Mouse (Mus musculus): ENCODE measurements around the gene Cdk2ap2. TPM values are rescaled to one million over a fixed set of nuclear protein-coding genes. Genes with fewer than 3 reads are reported as not detected.

Cdk2ap2 gene
- polyA plus RNA-seq, 1 experiment, result 26.9 TPM

DNA sequence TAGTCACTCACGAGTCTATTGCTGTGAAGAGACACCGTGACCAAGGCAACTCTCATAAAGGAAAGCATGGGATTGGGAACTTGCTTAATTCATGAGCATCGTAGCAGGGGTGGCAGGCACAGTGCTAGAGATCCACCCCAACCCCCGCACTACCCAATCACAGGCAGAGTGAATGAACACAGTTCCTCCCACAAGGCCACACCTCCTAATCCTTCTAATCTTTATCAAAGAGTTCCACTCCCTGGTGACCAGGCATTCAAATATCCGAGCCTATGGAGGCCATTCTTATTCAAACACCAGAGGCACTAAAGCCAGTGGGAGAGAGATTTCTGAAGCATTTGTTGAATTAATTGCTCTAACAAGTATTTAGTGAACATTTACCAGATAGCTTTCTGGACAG, 49.0 kb downstream of the Cdk2ap2 start:
- Histone ChIP-seq H3K27me3 (ENCODE audit: control insufficient read depth, insufficient read depth, low read length, poor library complexity, severe bottlenecking) (no peaks in the 10 kb centered on the region), H3K4me1 (ENCODE audit: control insufficient read depth, insufficient read depth, low read length) (peaks cover 2% of the 10 kb centered on the region), H3K36me3 (ENCODE audit: control insufficient read depth, insufficient read depth, low read length, poor library complexity, severe bottlenecking) (0 out of 2 replicates have a peak, but pooled peaks cover 2% of the 10 kb centered on the region), H3K9ac (ENCODE audit: low read depth, poor library complexity, severe bottlenecking) (no peak overlapping the region), H3K27ac (ENCODE audit: insufficient read depth, low read length) (no peak overlapping the region), H3K9me3 (replicated peaks; ENCODE audit: control insufficient read depth, insufficient read depth, low read length, poor library complexity, severe bottlenecking) (no peaks in the 10 kb centered on the region), H3K4me3 (ENCODE audit: low read depth, low read length) (no peak overlapping the region)
- no peak for TF ChIP-seq EP300 (IDR thresholded peaks at IDR 0.05; ENCODE audit: insufficient read depth, low read depth, low read length)
- no peak for TF ChIP-seq POLR2A (IDR thresholded peaks at IDR 0.05; ENCODE audit: insufficient read depth, low read length)
- TF ChIP-seq CTCF (IDR thresholded peaks at IDR 0.05; ENCODE audit: low read depth, low read length), result no peak

DNA sequence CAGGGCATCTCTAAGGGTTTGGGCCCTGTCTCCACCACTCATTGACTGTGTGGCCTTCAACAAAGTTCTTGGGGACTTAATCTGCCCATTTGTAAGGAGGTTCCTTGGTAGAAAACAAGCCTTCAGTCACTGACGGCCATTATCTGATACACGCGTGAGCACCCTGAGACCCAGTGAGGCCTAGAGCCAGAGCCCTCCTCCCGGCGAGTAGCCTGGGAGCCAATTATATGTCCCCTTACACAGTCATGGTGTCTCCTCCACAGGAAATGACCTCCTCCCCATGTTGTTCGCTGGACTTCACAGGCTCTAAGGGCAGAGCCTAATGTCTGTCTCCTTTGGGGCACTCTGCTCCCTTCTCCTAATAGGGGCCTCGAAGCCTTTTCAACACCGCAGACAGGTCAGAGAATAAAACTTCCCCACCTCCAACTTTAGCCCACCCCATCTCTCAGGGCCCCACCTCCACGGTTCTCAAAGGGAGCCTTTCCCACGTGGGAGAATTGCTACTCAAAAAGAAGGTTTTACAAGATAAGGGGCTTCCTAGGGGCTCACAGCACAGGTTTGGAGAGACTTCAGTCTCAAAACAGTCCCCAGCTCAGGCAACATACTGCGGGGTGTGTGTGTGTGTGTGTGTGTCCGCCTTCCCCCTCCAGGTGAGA, 49.5 kb downstream of the Cdk2ap2 start:
- H3K4me1 ChIP-seq (ENCODE audit: control insufficient read depth, insufficient read depth, low read length), result peaks cover 2% of the 10 kb centered on the region
- no peaks in the 10 kb centered on the region for H3K9me3 ChIP-seq (replicated peaks; ENCODE audit: control insufficient read depth, insufficient read depth, low read length, poor library complexity, severe bottlenecking)
- H3K36me3 ChIP-seq (ENCODE audit: control insufficient read depth, insufficient read depth, low read length, poor library complexity, severe bottlenecking), result 0 out of 2 replicates have a peak, but pooled peaks cover 2% of the 10 kb centered on the region
- no peak overlapping the region for H3K27ac ChIP-seq (ENCODE audit: insufficient read depth, low read length)
- no peak overlapping the region for H3K4me3 ChIP-seq (ENCODE audit: low read depth, low read length)
- no peak overlapping the region for H3K9ac ChIP-seq (ENCODE audit: low read depth, poor library complexity, severe bottlenecking)
- TF ChIP-seq EP300 (IDR thresholded peaks at IDR 0.05; ENCODE audit: insufficient read depth, low read depth, low read length) (no peak), CTCF (IDR thresholded peaks at IDR 0.05; ENCODE audit: low read depth, low read length) (no peak), POLR2A (IDR thresholded peaks at IDR 0.05; ENCODE audit: insufficient read depth, low read length) (no peak)
- H3K27me3 ChIP-seq (ENCODE audit: control insufficient read depth, insufficient read depth, low read length, poor library complexity, severe bottlenecking), result no peaks in the 10 kb centered on the region

DNA sequence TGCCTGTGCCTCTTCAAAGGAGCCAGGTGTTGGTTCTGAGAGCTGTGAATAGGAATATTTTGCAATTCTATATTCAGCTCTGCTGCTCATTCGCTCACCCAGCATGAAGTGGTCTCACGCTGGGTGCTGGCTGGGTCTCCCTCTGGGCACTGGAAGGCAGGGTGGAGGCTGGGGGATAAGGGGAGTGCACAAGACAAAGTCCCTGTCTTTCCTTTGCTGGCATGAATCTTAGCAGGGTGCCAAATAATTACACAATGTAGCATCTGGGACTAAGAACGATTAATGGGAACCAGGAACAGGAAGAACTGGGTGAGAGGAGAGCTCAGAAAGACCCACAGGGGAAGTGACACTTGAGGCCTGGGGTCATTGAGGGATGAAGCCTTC, 50.0 kb downstream of the Cdk2ap2 start:
- Histone ChIP-seq H3K36me3 (ENCODE audit: control insufficient read depth, insufficient read depth, low read length, poor library complexity, severe bottlenecking) (0 out of 2 replicates have a peak, but pooled peaks cover 2% of the 10 kb centered on the region), H3K4me1 (ENCODE audit: control insufficient read depth, insufficient read depth, low read length) (peaks cover 2% of the 10 kb centered on the region), H3K9me3 (replicated peaks; ENCODE audit: control insufficient read depth, insufficient read depth, low read length, poor library complexity, severe bottlenecking) (no peaks in the 10 kb centered on the region), H3K27ac (ENCODE audit: insufficient read depth, low read length) (no peak overlapping the region), H3K9ac (ENCODE audit: low read depth, poor library complexity, severe bottlenecking) (no peak overlapping the region), H3K4me3 (ENCODE audit: low read depth, low read length) (no peak overlapping the region), H3K27me3 (ENCODE audit: control insufficient read depth, insufficient read depth, low read length, poor library complexity, severe bottlenecking) (no peaks in the 10 kb centered on the region)
- TF ChIP-seq POLR2A (IDR thresholded peaks at IDR 0.05; ENCODE audit: insufficient read depth, low read length), result no peak
- TF ChIP-seq CTCF (IDR thresholded peaks at IDR 0.05; ENCODE audit: low read depth, low read length), result no peak
- no peak for TF ChIP-seq EP300 (IDR thresholded peaks at IDR 0.05; ENCODE audit: insufficient read depth, low read depth, low read length)

DNA sequence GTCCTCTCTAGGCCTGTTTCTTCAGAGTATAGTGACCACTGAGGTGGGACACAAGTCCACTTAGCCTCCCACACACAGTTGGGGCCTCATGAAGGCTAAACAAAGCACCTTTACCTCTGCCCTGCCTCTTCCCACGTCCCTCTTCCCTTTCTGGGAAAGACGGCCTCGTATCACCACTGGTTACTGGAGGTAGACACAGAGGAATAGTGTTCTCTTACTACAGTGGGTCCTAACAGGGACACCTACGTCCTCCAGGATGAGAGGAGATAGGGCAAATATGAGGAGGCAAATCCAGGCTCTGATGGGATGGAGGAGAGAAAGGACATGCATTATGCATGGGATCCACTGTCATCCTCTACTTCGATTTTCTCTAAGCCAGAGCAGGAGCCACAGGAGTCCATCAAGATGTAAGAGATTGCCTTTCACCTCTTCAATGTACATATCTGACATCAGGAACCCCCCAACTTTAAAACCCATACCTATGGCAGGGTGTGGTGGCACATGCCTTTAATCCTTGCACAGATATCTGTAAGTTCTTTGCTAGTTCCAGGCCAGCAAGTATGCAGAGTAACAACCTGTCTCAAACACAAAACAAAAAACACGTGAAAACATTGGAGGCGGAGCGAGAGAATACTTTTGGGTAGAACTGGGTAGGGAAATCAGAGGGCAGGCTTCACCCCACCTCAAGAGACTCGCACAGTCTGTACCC, 51.0 kb downstream of the Cdk2ap2 start:
- H3K27ac ChIP-seq (ENCODE audit: insufficient read depth, low read length), result no peak overlapping the region
- no peak overlapping the region for H3K9ac ChIP-seq (ENCODE audit: low read depth, poor library complexity, severe bottlenecking)
- TF ChIP-seq EP300 (IDR thresholded peaks at IDR 0.05; ENCODE audit: insufficient read depth, low read depth, low read length) (no peak), POLR2A (IDR thresholded peaks at IDR 0.05; ENCODE audit: insufficient read depth, low read length) (no peak), CTCF (IDR thresholded peaks at IDR 0.05; ENCODE audit: low read depth, low read length) (no peak)
- H3K4me1 ChIP-seq (ENCODE audit: control insufficient read depth, insufficient read depth, low read length), result peaks cover 2% of the 10 kb centered on the region
- H3K9me3 ChIP-seq (replicated peaks; ENCODE audit: control insufficient read depth, insufficient read depth, low read length, poor library complexity, severe bottlenecking), result no peaks in the 10 kb centered on the region
- no peaks in the 10 kb centered on the region for H3K27me3 ChIP-seq (ENCODE audit: control insufficient read depth, insufficient read depth, low read length, poor library complexity, severe bottlenecking)
- no peak overlapping the region for H3K4me3 ChIP-seq (ENCODE audit: low read depth, low read length)
- H3K36me3 ChIP-seq (ENCODE audit: control insufficient read depth, insufficient read depth, low read length, poor library complexity, severe bottlenecking), result 0 out of 2 replicates have a peak, but pooled peaks cover 2% of the 10 kb centered on the region

DNA sequence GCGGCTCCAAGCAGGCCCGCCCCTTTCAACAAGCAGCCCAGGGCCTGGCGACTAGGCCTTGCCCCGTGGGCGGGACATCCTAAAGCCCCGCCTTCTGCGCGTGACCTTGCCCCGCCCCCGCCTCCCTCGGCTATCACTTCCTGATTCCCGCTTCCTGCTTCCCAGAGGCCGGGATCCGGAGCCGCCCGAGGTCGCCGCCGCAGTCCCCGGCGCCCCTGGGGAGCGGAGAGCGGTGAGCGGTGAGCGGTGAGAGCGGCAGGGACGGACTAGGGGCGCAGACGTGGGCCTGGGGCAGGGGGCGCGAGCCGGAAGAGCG, 51.5 kb downstream of the Cdk2ap2 start, which contains the start of gene Coro1b:
Gene Coro1b (plus strand): TSS at position 129 of the 316 bp plus-strand sequence.
- Histone ChIP-seq H3K36me3 (ENCODE audit: control insufficient read depth, insufficient read depth, low read length, poor library complexity, severe bottlenecking) (0 out of 2 replicates have a peak, but pooled peaks cover 2% of the 10 kb centered on the region), H3K4me3 (ENCODE audit: low read depth, low read length) (peak within 1 kb of the TSS; percentile 87), H3K9ac (ENCODE audit: low read depth, poor library complexity, severe bottlenecking) (peak within 1 kb of the TSS; percentile 78), H3K27ac (ENCODE audit: insufficient read depth, low read length) (no peak within 1 kb of the TSS), H3K4me1 (ENCODE audit: control insufficient read depth, insufficient read depth, low read length) (peaks cover 2% of the 10 kb centered on the region), H3K9me3 (replicated peaks; ENCODE audit: control insufficient read depth, insufficient read depth, low read length, poor library complexity, severe bottlenecking) (no peaks in the 10 kb centered on the region), H3K27me3 (ENCODE audit: control insufficient read depth, insufficient read depth, low read length, poor library complexity, severe bottlenecking) (no peaks in the 10 kb centered on the region)
- peak; percentile 16 for TF ChIP-seq POLR2A (IDR thresholded peaks at IDR 0.05; ENCODE audit: insufficient read depth, low read length)
- TF ChIP-seq EP300 (IDR thresholded peaks at IDR 0.05; ENCODE audit: insufficient read depth, low read depth, low read length), result no peak

Other genes starting within 250 kb of the Cdk2ap2 start
- 142 and 148 TPM in 2 replicates for gene Chka, start 245.4 kb upstream of the Cdk2ap2 start, polyA plus RNA-seq (2011; ENCODE audit: insufficient read depth, insufficient read length, low read depth, missing spikeins)
- gene Tcirg1, start 190.0 kb upstream of the Cdk2ap2 start, polyA plus RNA-seq (2011; ENCODE audit: insufficient read depth, insufficient read length, low read depth, missing spikeins), result 25.2 and 30.0 TPM in 2 replicates
- gene Ndufs8, start 184.4 kb upstream of the Cdk2ap2 start, polyA plus RNA-seq (2011; ENCODE audit: insufficient read depth, insufficient read length, low read depth, missing spikeins), result 91.7 and 112 TPM in 2 replicates
- gene Aldh3b1, start 167.4 kb upstream of the Cdk2ap2 start, polyA plus RNA-seq (2011; ENCODE audit: insufficient read depth, insufficient read length, low read depth, missing spikeins), result 0.66 and 0.96 TPM in 2 replicates
- gene Unc93b1, start 162.0 kb upstream of the Cdk2ap2 start, polyA plus RNA-seq (2011; ENCODE audit: insufficient read depth, insufficient read length, low read depth, missing spikeins), result 12.1 and 13.5 TPM in 2 replicates
- gene Aldh3b3, start 138.5 kb upstream of the Cdk2ap2 start, polyA plus RNA-seq (2011; ENCODE audit: insufficient read depth, insufficient read length, low read depth, missing spikeins), result not detected in 2 replicates
- 1.3 and 1.4 TPM in 2 replicates for gene Aldh3b2, start 124.9 kb upstream of the Cdk2ap2 start, polyA plus RNA-seq (2011; ENCODE audit: insufficient read depth, insufficient read length, low read depth, missing spikeins)
- 4.8 and 7.8 TPM in 2 replicates for gene Acy3, start 110.6 kb upstream of the Cdk2ap2 start, polyA plus RNA-seq (2011; ENCODE audit: insufficient read depth, insufficient read length, low read depth, missing spikeins)
- gene Tbx10, start 104.4 kb upstream of the Cdk2ap2 start, polyA plus RNA-seq (2011; ENCODE audit: insufficient read depth, insufficient read length, low read depth, missing spikeins), result not detected in 2 replicates
- 17.3 and 20.8 TPM in 2 replicates for gene Nudt8, start 96.6 kb upstream of the Cdk2ap2 start, polyA plus RNA-seq (2011; ENCODE audit: insufficient read depth, insufficient read length, low read depth, missing spikeins)
- gene Gm49405, start 96.6 kb upstream of the Cdk2ap2 start, polyA plus RNA-seq (2011; ENCODE audit: insufficient read depth, insufficient read length, low read depth, missing spikeins), result 2.4 and 3.0 TPM in 2 replicates
- 2.9 and 3.6 TPM in 2 replicates for gene Doc2g, start 93.9 kb upstream of the Cdk2ap2 start, polyA plus RNA-seq (2011; ENCODE audit: insufficient read depth, insufficient read length, low read depth, missing spikeins)
- 77.9 and 89.6 TPM in 2 replicates for gene Ndufv1, start 84.4 kb upstream of the Cdk2ap2 start, polyA plus RNA-seq (2011; ENCODE audit: insufficient read depth, insufficient read length, low read depth, missing spikeins)
- gene Gstp1, start 59.2 kb upstream of the Cdk2ap2 start, polyA plus RNA-seq (2011; ENCODE audit: insufficient read depth, insufficient read length, low read depth, missing spikeins), result 119 and 155 TPM in 2 replicates
- gene Gstp2, start 51.2 kb upstream of the Cdk2ap2 start, polyA plus RNA-seq (2011; ENCODE audit: insufficient read depth, insufficient read length, low read depth, missing spikeins), result 29.3 and 32.1 TPM in 2 replicates
- 0.91 and 2.3 TPM in 2 replicates for gene Gstp3, start 37.6 kb upstream of the Cdk2ap2 start, polyA plus RNA-seq (2011; ENCODE audit: insufficient read depth, insufficient read length, low read depth, missing spikeins)
- gene Cabp2, start 15.6 kb upstream of the Cdk2ap2 start, polyA plus RNA-seq (2011; ENCODE audit: insufficient read depth, insufficient read length, low read depth, missing spikeins), result not detected in 2 replicates
- 9.8 and 11.2 TPM in 2 replicates for gene Pitpnm1, start 2.8 kb downstream of the Cdk2ap2 start, polyA plus RNA-seq (2011; ENCODE audit: insufficient read depth, insufficient read length, low read depth, missing spikeins)
- gene Aip, start 28.7 kb downstream of the Cdk2ap2 start, polyA plus RNA-seq (2011; ENCODE audit: insufficient read depth, insufficient read length, low read depth, missing spikeins), result 43.8 and 51.3 TPM in 2 replicates
- gene Gpr152, start 42.6 kb downstream of the Cdk2ap2 start, polyA plus RNA-seq (2011; ENCODE audit: insufficient read depth, insufficient read length, low read depth, missing spikeins), result not detected in 2 replicates
- gene Cabp4, start 46.9 kb downstream of the Cdk2ap2 start, polyA plus RNA-seq (2011; ENCODE audit: insufficient read depth, insufficient read length, low read depth, missing spikeins), result not detected in 2 replicates
- 82.4 and 88.1 TPM in 2 replicates for gene Coro1b, start 51.4 kb downstream of the Cdk2ap2 start, polyA plus RNA-seq (2011; ENCODE audit: insufficient read depth, insufficient read length, low read depth, missing spikeins)
- gene Ptprcap, start 56.4 kb downstream of the Cdk2ap2 start, polyA plus RNA-seq (2011; ENCODE audit: insufficient read depth, insufficient read length, low read depth, missing spikeins), result not detected in 2 replicates
- 17.1 and 27.3 TPM in 2 replicates for gene Rps6kb2, start 66.2 kb downstream of the Cdk2ap2 start, polyA plus RNA-seq (2011; ENCODE audit: insufficient read depth, insufficient read length, low read depth, missing spikeins)
- gene Carns1, start 78.3 kb downstream of the Cdk2ap2 start, polyA plus RNA-seq (2011; ENCODE audit: insufficient read depth, insufficient read length, low read depth, missing spikeins), result 1.7 and 2.1 TPM in 2 replicates
- gene Tbc1d10c, start 94.1 kb downstream of the Cdk2ap2 start, polyA plus RNA-seq (2011; ENCODE audit: insufficient read depth, insufficient read length, low read depth, missing spikeins), result 1.2 TPM in 2 replicates
- gene Ppp1ca, start 94.9 kb downstream of the Cdk2ap2 start, polyA plus RNA-seq (2011; ENCODE audit: insufficient read depth, insufficient read length, low read depth, missing spikeins), result 295 and 298 TPM in 2 replicates
- gene Rad9a, start 104.5 kb downstream of the Cdk2ap2 start, polyA plus RNA-seq (2011; ENCODE audit: insufficient read depth, insufficient read length, low read depth, missing spikeins), result 42.3 and 48.2 TPM in 2 replicates
- 1.5 and 1.8 TPM in 2 replicates for gene Clcf1, start 117.1 kb downstream of the Cdk2ap2 start, polyA plus RNA-seq (2011; ENCODE audit: insufficient read depth, insufficient read length, low read depth, missing spikeins)
- not detected in 2 replicates for gene AC109138.7, start 117.2 kb downstream of the Cdk2ap2 start, polyA plus RNA-seq (2011; ENCODE audit: insufficient read depth, insufficient read length, low read depth, missing spikeins)
- gene Pold4, start 134.7 kb downstream of the Cdk2ap2 start, polyA plus RNA-seq (2011; ENCODE audit: insufficient read depth, insufficient read length, low read depth, missing spikeins), result 21.9 and 26.7 TPM in 2 replicates
- gene Ssh3, start 172.0 kb downstream of the Cdk2ap2 start, polyA plus RNA-seq (2011; ENCODE audit: insufficient read depth, insufficient read length, low read depth, missing spikeins), result 8.5 and 9.2 TPM in 2 replicates
- gene Ankrd13d, start 186.0 kb downstream of the Cdk2ap2 start, polyA plus RNA-seq (2011; ENCODE audit: insufficient read depth, insufficient read length, low read depth, missing spikeins), result 4.9 and 6.5 TPM in 2 replicates
- 40.2 and 46.4 TPM in 2 replicates for gene Grk2, start 209.0 kb downstream of the Cdk2ap2 start, polyA plus RNA-seq (2011; ENCODE audit: insufficient read depth, insufficient read length, low read depth, missing spikeins)

Data from ES-Bruce4 (cell line).